Mouse (Mus musculus): ENCODE data around the gene Hpse2.

- TF ChIP-seq POLR2A (IDR thresholded peaks at IDR 0.05; ENCODE audit: insufficient read depth, low read depth, low read length) (no peak), CTCF (IDR thresholded peaks at IDR 0.05; ENCODE audit: insufficient read depth, low read depth, low read length) (no peak)
These were observed 549.0 kb downstream of the Hpse2 start for GRCm38 (mm10) chr19:42839118-42839517.

All from olfactory bulb, adult 2 months (tissue).